Mouse (Mus musculus): ENCODE measurements around the gene Ifngr2. TPM values are rescaled to one million over a fixed set of nuclear protein-coding genes. Genes with fewer than 3 reads are reported as not detected.

Gene Ifngr2
- polyA plus RNA-seq, 1 experiment, result 5.0 TPM

DNA sequence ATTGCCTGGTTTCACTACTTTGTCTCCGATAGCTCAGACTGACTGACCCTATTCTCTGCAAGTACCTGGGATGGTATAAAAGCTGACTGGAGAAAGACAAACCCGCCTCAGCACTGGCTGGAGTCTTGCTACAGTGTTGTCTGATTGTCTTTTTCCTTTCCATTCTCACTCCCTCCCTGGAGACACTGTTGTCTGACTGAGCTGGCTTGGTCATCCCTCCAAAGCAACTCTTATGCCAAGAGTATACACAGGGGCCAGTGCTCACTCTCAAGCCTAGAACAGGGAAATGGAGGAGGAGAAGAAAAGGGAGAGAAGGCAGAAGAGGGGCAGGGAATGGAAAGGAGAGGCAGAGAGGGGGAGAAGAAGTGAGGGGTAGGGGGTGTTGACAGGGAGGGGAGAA lies 14.4 kb upstream of the Ifngr2 start:
- Histone ChIP-seq H3K4me3 (ENCODE audit: low read depth, low read length) (no peak overlapping the region), H3K36me3 (ENCODE audit: control insufficient read depth, insufficient read depth, low read length, poor library complexity, severe bottlenecking) (no peaks in the 10 kb centered on the region), H3K9me3 (replicated peaks; ENCODE audit: control insufficient read depth, insufficient read depth, low read length, poor library complexity, severe bottlenecking) (no peaks in the 10 kb centered on the region), H3K9ac (ENCODE audit: low read depth, poor library complexity, severe bottlenecking) (no peak overlapping the region), H3K27me3 (ENCODE audit: control insufficient read depth, insufficient read depth, low read length, poor library complexity, severe bottlenecking) (no peaks in the 10 kb centered on the region), H3K27ac (ENCODE audit: insufficient read depth, low read length) (no peak overlapping the region), H3K4me1 (ENCODE audit: control insufficient read depth, insufficient read depth, low read length) (no peaks in the 10 kb centered on the region)
- TF ChIP-seq EP300 (IDR thresholded peaks at IDR 0.05; ENCODE audit: insufficient read depth, low read depth, low read length) (no peak), CTCF (IDR thresholded peaks at IDR 0.05; ENCODE audit: low read depth, low read length) (no peak), POLR2A (IDR thresholded peaks at IDR 0.05; ENCODE audit: insufficient read depth, low read length) (no peak)

DNA sequence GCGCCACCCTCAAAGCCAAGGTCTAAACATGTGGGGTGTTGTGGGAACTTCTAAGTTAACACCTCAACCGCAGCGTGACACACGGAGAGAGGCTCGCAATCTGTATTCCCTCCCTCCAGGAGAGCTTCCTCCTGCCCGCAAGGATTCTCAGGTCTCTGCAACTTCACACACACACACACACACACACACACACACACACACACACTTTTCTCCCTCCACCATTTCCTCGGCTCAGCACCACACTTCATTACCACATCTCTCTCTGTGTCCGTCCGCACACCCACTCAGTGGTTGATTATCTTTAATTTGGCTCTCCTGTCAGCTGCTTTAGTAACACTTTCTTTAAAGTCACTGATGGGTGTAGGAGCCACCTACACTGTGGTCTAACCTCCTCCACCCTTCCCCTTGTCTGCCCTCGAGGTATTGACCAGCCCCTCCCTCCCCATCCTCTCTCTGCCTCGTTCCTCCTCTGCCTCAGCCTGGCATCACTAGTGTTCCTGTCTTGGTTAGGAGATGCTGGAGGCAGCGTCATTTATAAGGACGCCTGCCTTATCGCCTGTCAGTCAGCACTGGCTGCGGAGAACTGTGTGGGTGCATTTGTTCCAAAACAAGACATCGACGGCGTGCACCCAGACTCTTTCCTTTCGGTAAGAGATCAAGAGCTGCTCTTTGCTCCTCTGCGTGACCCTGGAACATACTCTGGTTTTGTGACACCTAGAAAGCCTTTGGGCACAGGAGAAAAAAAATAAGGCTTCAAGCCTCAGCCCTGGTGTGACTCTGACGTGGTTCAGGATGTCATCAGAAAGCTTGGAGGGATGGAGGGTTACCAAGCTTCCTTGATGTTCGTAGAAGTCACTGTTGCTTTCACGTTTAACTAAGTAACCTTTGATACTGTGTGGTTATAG lies 13.5 kb upstream of the Ifngr2 start:
- Histone ChIP-seq H3K9ac (ENCODE audit: low read depth, poor library complexity, severe bottlenecking) (no peak overlapping the region), H3K27me3 (ENCODE audit: control insufficient read depth, insufficient read depth, low read length, poor library complexity, severe bottlenecking) (no peaks in the 10 kb centered on the region), H3K9me3 (replicated peaks; ENCODE audit: control insufficient read depth, insufficient read depth, low read length, poor library complexity, severe bottlenecking) (no peaks in the 10 kb centered on the region), H3K27ac (ENCODE audit: insufficient read depth, low read length) (no peak overlapping the region), H3K36me3 (ENCODE audit: control insufficient read depth, insufficient read depth, low read length, poor library complexity, severe bottlenecking) (no peaks in the 10 kb centered on the region), H3K4me3 (ENCODE audit: low read depth, low read length) (no peak overlapping the region), H3K4me1 (ENCODE audit: control insufficient read depth, insufficient read depth, low read length) (no peaks in the 10 kb centered on the region)
- TF ChIP-seq EP300 (IDR thresholded peaks at IDR 0.05; ENCODE audit: insufficient read depth, low read depth, low read length), result no peak

DNA sequence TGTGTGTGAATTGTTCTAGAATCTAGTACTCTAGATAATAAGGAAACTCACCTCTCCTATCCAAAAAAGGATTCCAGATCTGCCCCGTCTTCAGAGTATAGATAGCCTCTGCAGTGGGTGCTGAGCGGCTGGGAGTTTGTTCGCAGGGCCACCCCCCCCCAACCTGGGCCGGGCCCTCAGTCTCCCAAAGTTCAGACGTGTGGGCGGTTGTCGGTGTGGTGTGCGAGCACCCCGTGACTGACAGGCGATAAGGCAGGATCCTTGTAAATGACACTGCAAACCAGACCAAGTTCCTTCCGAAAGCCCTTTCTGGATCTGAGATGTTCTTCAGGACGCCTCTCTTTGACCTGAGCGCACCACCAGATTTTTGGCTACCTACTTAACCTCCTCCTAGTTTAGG lies 12.4 kb upstream of the Ifngr2 start:
- no peaks in the 10 kb centered on the region for H3K36me3 ChIP-seq (ENCODE audit: control insufficient read depth, insufficient read depth, low read length, poor library complexity, severe bottlenecking)

DNA sequence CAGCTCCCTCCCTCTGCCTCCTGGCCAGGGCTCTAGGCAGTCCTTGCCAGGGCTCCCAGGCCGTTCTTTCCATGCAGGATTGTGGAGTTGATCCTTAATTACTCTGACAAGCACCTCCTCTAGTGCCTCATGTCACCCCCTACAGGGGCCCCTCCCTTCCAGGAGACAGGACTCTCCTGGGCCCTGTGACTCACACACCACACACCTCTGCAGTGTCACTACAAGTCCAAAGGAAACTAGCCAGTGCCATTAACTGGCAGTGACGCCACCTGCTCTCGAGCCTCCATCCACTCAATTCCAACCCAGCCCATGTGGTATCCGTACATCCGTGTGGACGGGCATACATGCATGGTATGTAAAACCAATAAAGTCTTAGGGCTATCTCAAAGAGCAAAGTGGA lies 12.0 kb upstream of the Ifngr2 start:
- Histone ChIP-seq H3K9ac (ENCODE audit: low read depth, poor library complexity, severe bottlenecking) (no peak overlapping the region), H3K9me3 (replicated peaks; ENCODE audit: control insufficient read depth, insufficient read depth, low read length, poor library complexity, severe bottlenecking) (no peaks in the 10 kb centered on the region), H3K27me3 (ENCODE audit: control insufficient read depth, insufficient read depth, low read length, poor library complexity, severe bottlenecking) (no peaks in the 10 kb centered on the region), H3K27ac (ENCODE audit: insufficient read depth, low read length) (no peak overlapping the region), H3K4me1 (ENCODE audit: control insufficient read depth, insufficient read depth, low read length) (no peaks in the 10 kb centered on the region), H3K4me3 (ENCODE audit: low read depth, low read length) (no peak overlapping the region), H3K36me3 (ENCODE audit: control insufficient read depth, insufficient read depth, low read length, poor library complexity, severe bottlenecking) (no peaks in the 10 kb centered on the region)
- TF ChIP-seq EP300 (IDR thresholded peaks at IDR 0.05; ENCODE audit: insufficient read depth, low read depth, low read length) (no peak), CTCF (IDR thresholded peaks at IDR 0.05; ENCODE audit: low read depth, low read length) (no peak), POLR2A (IDR thresholded peaks at IDR 0.05; ENCODE audit: insufficient read depth, low read length) (no peak)

More for the DNA sequence above, 12.4 kb upstream of the Ifngr2 start:
- Histone ChIP-seq H3K27ac (ENCODE audit: insufficient read depth, low read length) (no peak overlapping the region), H3K27me3 (ENCODE audit: control insufficient read depth, insufficient read depth, low read length, poor library complexity, severe bottlenecking) (no peaks in the 10 kb centered on the region), H3K9me3 (replicated peaks; ENCODE audit: control insufficient read depth, insufficient read depth, low read length, poor library complexity, severe bottlenecking) (no peaks in the 10 kb centered on the region), H3K4me3 (ENCODE audit: low read depth, low read length) (no peak overlapping the region), H3K9ac (ENCODE audit: low read depth, poor library complexity, severe bottlenecking) (no peak overlapping the region), H3K4me1 (ENCODE audit: control insufficient read depth, insufficient read depth, low read length) (no peaks in the 10 kb centered on the region)
- TF ChIP-seq POLR2A (IDR thresholded peaks at IDR 0.05; ENCODE audit: insufficient read depth, low read length), result no peak
- no peak for TF ChIP-seq CTCF (IDR thresholded peaks at IDR 0.05; ENCODE audit: low read depth, low read length)
- TF ChIP-seq EP300 (IDR thresholded peaks at IDR 0.05; ENCODE audit: insufficient read depth, low read depth, low read length), result no peak

DNA sequence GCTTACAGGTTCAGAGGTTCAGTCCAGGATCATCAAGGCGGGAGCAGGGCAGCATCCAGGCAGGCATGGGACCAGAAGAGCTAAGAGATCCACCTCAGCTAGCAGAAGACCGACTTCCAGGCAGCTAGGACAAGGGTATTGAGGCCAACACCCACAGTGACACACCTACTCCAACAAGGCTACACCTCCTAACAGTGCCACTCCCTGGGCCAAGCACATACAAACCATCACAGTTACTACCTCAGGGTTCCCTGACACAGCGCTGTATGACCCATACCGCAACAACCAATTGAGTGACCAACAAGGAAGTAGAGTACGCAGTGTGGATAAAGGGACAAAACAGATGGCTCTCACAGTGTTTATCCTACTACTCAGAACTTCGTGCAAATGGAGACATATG lies 10.5 kb upstream of the Ifngr2 start:
- H3K9me3 ChIP-seq (replicated peaks; ENCODE audit: control insufficient read depth, insufficient read depth, low read length, poor library complexity, severe bottlenecking), result no peaks in the 10 kb centered on the region
- no peaks in the 10 kb centered on the region for H3K27me3 ChIP-seq (ENCODE audit: control insufficient read depth, insufficient read depth, low read length, poor library complexity, severe bottlenecking)
- no peak overlapping the region for H3K27ac ChIP-seq (ENCODE audit: insufficient read depth, low read length)
- no peak for TF ChIP-seq CTCF (IDR thresholded peaks at IDR 0.05; ENCODE audit: low read depth, low read length)
- no peak for TF ChIP-seq POLR2A (IDR thresholded peaks at IDR 0.05; ENCODE audit: insufficient read depth, low read length)
- no peak for TF ChIP-seq EP300 (IDR thresholded peaks at IDR 0.05; ENCODE audit: insufficient read depth, low read depth, low read length)
- H3K36me3 ChIP-seq (ENCODE audit: control insufficient read depth, insufficient read depth, low read length, poor library complexity, severe bottlenecking), result no peaks in the 10 kb centered on the region
- H3K4me1 ChIP-seq (ENCODE audit: control insufficient read depth, insufficient read depth, low read length), result no peaks in the 10 kb centered on the region
- no peak overlapping the region for H3K4me3 ChIP-seq (ENCODE audit: low read depth, low read length)
- no peak overlapping the region for H3K9ac ChIP-seq (ENCODE audit: low read depth, poor library complexity, severe bottlenecking)

DNA sequence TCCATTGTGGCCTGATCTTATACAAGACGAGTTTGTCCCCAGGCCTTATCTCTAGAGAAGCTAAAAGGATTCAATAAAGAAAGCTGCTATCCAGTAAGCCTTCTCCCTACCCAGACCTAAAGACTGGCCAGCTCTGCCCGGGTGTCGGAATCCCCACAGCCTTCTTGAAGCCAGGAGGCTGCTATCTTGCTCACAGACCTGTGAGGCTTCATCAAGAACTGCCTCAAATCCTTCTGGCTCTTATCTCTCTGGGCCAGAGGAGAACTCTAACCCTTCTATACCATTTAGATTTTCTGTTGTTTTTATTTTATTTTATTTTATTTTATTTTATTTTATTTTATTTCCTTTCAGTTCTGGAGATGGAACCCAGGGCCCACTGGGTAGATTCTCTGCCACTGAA lies 9.8 kb upstream of the Ifngr2 start:
- H3K9me3 ChIP-seq (replicated peaks; ENCODE audit: control insufficient read depth, insufficient read depth, low read length, poor library complexity, severe bottlenecking), result no peaks in the 10 kb centered on the region
- no peaks in the 10 kb centered on the region for H3K4me1 ChIP-seq (ENCODE audit: control insufficient read depth, insufficient read depth, low read length)
- no peaks in the 10 kb centered on the region for H3K36me3 ChIP-seq (ENCODE audit: control insufficient read depth, insufficient read depth, low read length, poor library complexity, severe bottlenecking)
- H3K4me3 ChIP-seq (ENCODE audit: low read depth, low read length), result no peak overlapping the region
- H3K9ac ChIP-seq (ENCODE audit: low read depth, poor library complexity, severe bottlenecking), result no peak overlapping the region
- no peak overlapping the region for H3K27ac ChIP-seq (ENCODE audit: insufficient read depth, low read length)
- TF ChIP-seq POLR2A (IDR thresholded peaks at IDR 0.05; ENCODE audit: insufficient read depth, low read length) (no peak), CTCF (IDR thresholded peaks at IDR 0.05; ENCODE audit: low read depth, low read length) (no peak)
- H3K27me3 ChIP-seq (ENCODE audit: control insufficient read depth, insufficient read depth, low read length, poor library complexity, severe bottlenecking), result no peaks in the 10 kb centered on the region
